Mouse (Mus musculus): ENCODE results near the gene Caml. TPM values are rescaled to one million over a fixed set of nuclear protein-coding genes. Genes with fewer than 3 reads are reported as not detected.
A peak's percentile ranks its signal among the peaks of the same experiment; 100 is the strongest.
"Not testable (repeated sequence)": the region's sequence is repeated elsewhere in the genome, so short reads cannot be mapped to it uniquely, and the experiment has no call there.

Caml gene
- polyA plus RNA-seq (2017; shearing (Covaris generic)): 10 to 100 TPM; 41.7 to 46.1 TPM

DNA sequence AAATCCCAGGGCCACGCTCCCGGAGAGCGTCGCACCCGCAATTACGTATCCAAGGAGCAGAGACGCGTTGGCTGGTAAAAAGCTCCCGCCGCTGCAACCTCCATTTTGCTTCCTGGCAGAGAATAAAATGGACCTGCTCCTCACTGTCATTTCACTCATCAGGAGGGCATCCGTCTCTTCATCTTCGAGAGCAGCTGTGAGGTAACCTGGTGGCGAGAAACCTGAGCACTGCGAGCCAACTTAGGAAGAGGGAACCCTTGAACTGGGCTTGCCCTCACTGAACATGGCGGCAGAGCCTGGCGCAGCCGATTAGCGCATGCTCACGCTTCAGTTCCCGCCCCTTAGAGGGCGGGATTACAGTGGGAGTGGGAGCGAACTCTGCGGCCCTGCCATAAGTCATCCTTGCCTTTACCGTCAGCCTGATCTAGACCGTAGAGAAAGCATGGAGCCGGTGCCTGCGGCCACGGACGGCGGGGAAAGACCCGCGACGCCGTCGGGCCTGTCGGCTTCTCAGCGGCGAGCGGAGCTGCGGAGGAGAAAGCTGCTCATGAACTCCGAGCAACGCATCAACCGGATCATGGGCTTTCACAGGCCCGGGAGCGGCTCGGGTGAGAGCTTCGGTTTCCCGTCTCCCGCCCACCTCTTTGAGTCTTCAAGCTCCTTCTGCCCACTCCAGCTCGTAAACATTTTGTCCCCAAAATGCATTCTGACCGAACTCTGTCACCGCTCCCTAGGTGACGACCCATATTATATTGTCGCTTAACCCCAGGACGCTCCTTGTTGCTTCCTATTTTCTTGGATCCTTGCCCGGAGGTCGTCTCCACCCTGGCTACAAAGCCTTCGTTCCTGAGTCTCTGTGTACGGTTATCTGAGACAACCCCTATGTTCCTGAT, at the start of gene Caml:
Gene Caml, plus strand, starts transcription at position 357 of the 893 bp plus-strand sequence.
- peak; percentile 97 for ATAC-seq

DNA sequence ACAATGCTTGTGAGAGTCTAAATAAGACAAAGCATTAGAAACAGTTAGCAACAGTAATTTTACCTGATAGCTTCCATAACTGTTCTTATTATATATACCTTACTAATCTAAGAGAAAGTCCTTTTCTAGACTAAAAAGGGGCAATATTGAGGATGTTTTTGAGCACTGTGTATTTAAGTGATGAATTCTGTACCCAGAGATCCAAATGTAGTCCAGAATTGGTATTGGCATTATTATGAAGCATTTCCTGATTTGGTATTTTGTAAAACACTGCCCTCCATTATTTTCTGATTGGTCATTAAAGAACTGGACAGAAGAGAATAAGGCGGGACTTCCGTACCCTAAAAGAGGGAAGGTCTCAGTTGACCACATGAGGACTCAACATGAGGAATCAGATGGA, 49.4 kb upstream of the Caml start, which contains the start of gene Tmed9:
Gene Tmed9, plus strand, starts transcription at position 301 of the 400 bp plus-strand sequence.
- ATAC-seq: no peak

DNA sequence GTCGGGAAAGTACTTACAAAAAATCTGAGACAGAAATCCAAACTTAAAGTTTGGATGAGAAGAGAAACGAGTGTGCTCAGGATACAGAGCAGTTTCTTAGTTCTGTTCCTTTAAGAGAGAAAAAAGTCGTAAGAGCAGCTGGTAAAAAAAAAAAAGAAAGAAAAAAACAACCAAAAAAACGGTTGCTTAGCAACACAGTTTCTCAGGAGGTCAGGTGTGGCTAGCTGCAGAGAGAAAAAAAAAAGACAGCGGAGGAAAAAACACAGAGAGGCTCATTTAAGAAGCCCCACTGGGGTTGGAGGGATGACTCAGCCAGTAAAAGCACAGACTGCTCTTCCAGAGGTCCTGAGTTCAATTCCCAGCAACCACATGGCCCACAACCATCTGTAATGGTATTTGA, 48.5 kb upstream of the Caml start:
- ATAC-seq: no peak

DNA sequence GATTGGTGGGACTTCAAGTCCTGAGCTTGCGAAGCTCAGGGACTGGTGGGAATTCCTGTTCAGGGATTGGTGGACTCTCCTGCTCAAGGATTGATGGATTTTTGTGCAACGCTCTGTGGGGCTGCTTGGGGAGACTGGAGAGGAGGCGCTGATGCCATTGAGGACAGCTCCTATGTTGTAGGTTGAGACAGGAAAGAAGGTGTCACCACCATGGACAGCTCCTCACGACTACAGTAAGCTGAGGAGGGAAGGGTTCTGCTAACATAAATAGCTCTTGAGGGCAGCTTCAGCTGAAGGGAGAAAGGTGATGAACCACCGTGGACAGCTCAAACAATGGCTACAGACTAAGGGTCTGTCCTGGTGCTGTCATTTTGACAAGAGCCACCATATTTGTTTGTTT, 46.9 kb upstream of the Caml start:
- ATAC-seq: no peak

DNA sequence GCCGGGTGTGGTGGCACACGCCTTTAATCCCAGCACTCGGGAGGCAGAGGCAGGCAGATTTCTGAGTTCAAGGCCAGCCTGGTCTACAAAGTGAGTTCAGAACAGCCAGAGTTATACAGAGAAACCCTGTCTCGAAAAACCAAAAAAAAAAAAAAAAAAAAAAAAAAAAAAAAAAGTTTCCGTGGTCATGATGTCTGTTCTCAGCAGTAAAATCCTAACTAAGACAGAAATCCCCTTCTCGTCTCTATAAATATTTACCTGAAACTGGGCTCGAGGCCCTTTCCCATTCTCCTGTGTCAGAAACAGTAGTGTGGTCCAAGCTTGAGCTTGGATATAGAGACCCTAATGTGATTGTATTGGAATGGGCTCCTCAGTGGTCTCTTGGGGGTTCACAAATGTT, 45.9 kb upstream of the Caml start:
- not testable (repeated sequence) for ATAC-seq

DNA sequence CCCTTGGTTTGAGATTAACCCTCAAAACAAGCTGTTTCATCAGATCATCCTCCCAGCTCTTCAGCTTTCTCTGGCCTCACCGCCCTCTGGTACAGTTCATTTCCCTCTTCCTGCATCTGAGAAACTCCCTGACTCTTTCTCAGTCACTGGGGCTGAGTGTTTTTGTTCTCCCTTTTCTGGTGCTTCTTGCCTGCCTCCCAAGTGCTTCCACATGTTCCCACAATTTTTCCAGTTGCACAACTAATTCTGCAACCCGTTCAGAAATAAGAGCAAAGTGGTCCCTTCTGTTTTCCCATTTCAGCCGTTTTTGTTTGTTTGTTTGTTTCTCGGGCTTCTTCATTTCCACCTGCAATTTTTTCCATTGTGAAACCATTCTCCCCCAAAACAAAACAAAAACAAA, 44.7 kb upstream of the Caml start:
- ATAC-seq: no peak

DNA sequence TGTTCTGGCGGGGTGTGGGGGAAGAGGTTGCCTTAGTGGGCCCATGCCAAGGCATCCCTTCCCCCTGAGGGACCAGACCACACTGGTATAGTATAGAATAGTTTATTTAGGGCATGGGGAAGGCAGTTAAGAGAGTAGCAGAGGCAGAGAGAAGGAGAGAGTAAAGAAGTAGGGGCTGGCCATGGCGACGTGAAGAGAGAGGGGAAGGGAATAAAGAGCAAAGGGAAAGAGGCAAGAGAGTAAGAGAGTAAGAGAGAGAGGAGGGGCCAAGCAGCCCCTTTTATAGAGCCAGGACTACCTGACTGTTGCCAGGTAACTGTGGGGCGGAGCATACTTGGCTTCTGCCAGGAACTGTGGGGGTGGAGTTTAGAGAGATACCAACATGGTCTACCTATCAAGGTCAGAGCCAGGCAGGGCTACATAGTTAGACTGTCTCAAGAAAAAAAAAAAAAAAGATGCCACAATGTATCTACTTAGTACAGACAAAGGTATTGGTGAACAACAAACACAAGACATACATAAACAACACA, 30.8 kb upstream of the Caml start:
- ATAC-seq: no peak

DNA sequence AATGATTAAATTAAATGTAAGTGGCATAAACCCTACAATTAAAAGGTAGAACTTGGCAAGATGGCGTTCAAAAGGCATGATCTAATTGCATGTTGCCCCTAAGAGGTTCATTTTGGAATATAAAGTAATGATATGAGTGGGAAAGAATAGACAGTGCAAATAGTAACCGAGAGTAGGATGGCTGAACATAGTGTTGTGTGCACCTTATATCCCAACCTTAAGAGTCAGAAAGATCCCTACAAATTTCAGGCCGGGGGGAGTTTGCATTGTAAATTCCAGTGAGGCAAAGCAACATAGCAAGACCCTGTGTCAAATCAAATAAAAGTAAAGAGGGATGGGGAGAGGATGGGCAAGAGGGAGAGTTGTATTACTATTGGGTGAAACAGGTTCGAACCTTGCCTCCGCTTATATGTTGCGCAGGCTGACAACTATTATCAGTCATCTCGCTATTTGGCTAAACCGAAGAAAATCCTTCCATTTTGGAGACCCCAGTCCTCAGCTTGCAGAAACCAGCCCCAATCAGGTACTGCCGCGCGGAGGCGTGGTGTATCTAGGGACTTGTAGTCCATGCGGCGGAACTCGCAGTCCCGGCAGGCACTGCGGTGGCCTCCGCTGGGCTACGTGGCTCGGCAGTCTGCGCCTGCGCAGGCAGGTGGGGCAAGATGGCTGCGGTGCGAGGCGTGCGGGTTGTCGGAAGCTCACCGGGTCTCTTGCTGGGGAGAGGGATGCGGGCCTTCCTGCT, 30.1 kb upstream of the Caml start:
- ATAC-seq: peak; percentile 99

DNA sequence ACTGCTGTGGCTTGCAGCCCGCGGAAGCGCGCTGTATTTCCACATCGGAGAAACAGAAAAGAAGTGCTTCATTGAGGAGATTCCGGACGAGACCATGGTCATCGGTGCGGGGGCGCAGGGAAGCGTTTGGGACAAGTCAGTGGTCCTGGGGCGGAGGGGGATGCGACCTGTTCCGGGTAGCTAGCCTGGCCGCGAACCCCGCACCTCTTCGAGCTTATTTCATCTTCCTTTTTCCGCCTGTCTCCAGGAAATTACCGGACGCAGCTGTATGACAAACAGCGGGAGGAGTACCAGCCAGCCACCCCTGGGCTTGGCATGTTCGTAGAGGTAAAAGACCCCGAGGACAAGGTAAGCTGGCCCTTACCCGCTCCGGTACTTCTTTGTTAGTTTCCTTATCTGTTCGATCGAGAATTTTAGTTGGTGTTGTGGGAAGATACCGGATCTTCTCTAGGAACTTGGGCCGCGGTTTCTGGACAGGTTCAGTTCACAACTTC, 29.5 kb upstream of the Caml start:
- peak; percentile 9 for ATAC-seq

DNA sequence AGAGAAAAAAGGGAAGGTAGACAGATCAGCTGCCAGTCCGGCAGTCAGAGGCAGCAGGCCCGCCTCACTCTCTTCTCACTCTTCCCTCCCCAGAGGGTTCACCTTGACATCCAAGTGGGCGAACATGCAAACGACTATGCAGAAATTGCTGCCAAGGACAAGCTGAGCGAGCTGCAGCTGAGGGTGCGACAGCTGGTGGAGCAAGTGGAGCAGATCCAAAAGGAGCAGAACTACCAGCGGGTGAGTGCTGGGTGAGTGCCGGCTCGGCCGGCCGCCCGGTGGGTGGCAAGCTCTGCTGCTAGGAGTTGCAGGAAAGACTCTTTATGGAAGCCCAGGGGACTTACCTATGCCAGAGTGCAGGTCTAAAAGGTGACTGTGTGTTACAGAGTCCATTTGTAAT, 27.4 kb upstream of the Caml start:
- ATAC-seq: no peak

DNA sequence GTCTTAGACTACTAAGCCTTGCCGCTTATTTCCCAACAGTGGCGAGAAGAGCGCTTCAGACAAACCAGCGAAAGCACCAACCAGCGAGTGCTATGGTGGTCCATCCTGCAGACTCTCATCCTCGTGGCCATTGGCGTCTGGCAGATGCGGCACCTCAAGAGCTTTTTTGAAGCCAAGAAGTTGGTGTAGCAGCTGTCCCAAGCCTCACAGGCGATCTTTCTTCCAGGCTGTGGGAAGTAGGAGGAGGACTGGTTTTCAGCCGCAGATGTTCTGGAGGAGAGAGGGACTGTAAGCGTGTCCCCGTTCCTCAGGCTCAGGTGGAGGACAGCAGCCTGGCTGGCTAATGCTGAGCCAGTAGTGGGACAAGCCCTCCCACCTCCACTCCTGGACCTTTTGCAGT, 26.0 kb upstream of the Caml start:
- no peak for ATAC-seq

DNA sequence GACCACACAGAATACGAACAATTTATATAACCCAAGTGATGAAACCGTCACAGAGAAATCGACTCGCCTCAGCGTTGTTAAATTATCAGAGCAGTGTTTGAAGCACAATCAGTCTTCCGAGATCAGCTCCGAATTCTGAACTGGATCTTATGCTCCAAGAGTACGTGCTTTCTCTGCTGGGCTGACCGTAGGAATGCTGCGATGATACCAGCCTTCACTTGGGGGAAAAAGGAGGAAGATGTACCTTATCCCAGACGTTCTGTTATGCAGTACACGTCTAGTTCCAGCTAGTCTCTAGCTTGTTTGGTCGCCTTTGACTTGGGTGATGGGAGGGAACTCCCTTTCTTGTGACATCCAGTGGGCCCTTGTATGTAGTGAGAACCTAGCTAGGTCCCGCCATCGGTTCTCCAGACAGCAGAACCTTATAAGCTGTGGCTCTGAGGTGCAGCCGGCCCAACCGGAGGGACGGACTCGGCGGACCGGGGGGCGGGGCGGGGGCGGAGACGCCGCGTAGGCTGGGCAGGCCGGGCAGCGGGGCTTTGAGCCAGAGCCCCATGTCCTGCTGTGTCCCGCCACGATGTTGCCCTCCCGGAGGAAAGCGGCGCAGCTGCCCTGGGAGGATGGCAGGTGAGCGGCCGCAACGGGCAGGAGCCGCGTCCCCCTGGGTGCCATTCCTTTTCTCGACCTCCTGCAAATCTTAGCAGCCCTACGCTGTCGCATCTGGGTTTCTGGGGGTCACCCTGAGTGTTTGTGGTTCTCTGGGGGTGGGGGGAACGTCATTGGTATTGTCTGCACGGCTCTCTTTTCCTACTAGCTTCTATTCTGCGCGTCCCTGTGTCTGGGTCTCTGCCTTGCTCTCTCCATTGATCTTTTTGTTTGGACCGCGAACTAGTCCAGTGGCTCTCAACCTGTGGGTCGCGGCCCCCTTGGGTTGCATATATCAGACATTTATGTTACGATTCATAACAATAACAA, 23.0 kb upstream of the Caml start, which contains the start of gene B4galt7:
Gene B4galt7, plus strand, starts transcription at position 331 of the 975 bp plus-strand sequence.
- peak; percentile 62 for ATAC-seq

DNA sequence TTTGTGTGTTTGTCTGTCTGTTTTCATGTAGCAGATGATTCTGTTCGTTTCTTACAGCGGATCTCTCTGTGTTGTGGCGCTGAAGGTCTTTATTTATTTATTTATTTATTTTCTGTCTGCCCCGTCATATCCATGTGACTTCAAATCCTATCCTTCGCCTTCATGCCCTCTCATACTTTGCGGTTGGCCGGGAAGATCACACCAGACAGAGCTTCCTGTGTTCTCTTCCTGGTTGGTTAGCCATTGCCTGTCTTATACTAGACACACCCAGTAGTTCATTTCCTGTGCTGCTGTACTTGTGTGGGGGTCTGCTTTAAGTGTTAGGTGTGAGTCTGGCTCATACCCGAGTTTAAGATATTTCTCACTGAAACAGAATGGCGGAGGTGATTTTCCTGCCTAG, 22.1 kb upstream of the Caml start:
- peak; percentile 80 for ATAC-seq

DNA sequence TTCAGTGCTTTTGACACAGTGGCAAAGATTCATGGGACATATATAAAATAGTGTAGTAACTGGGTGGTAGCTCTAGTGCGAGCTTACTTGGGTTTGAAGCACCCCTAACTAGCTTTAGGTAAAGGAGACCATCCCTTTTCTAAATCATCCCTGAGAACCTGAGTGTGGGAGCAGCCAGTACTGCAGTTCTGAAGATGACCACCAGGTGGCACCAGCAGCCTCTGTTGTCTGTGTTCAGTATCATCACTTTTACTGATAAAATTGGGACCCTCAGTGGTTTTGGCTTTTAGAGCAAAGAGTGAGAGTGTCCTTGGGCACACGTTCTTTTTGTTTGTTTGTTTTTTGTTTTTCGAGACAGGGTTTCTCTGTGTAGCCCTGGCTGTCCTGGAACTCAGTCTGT, 21.2 kb upstream of the Caml start:
- ATAC-seq: peak; percentile 31

DNA sequence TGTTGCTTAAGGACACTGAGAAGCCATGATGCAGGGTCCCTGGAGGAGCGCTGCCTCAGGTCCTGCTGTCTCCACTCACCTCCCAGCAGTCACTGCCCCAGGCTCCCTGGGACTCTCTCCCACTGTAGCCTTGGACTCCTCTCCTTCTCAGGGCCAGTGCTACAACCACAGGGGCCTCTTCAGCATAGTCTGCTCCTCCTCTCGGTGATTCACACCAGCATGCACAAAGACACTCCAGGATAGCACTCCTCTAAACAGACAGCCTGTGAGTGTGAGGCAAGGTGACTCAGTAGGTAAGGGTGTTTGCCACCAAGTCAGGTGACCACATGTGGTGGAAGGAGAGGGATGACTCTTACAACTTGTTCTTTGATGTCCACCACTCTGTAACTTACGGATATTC, 18.2 kb upstream of the Caml start:
- ATAC-seq: no peak

DNA sequence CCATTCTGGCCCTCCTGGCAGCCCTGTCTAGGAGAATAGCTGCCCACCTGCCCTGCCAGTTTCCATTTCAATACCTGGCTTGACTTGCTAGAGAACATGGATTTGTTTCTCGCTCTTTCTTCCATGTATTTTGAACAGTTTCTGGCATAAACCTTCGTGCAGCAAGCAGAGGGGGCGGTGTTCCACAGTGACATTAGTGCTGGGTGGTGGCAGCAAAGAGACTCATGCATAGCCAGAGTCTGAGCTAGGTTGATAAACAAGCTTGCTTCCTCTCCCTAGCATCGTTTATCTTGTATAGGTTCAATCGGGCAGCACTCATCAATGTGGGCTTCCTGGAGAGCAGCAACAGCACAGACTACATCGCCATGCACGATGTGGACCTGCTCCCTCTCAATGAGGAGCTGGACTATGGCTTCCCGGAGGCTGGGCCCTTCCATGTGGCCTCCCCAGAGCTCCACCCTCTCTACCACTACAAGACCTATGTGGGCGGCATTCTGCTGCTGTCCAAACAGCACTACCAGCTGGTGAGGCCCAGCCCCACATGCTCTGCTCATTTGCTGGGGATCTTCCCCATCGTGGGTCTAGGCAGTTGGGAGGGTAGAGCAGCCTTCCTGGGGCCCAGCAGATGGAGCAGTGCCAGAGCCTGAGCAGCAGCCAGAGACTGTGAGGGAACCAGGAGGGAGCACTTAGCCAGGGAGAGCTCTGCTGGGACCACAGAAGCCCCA, 15.7 kb upstream of the Caml start:
- no peak for ATAC-seq

DNA sequence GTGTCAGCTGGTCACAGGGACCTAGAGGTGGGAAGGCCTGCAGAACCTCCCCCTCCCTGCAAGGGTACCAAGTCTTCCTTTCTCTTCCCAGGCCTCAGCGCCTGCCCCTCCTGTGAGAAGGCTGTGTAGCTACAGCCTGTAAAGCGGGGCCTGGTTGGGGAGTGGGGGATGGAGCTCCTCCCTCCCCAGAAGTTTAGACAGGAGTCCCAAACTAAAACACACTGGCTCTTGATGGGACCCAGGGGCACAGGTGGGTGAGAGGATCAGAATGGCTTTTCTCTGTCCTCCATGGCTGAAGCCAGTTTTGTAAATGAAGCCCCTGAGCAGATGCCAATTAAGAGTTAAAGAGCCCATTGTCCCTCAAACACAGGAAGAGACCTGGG, 15.2 kb upstream of the Caml start:
- no peak for ATAC-seq

DNA sequence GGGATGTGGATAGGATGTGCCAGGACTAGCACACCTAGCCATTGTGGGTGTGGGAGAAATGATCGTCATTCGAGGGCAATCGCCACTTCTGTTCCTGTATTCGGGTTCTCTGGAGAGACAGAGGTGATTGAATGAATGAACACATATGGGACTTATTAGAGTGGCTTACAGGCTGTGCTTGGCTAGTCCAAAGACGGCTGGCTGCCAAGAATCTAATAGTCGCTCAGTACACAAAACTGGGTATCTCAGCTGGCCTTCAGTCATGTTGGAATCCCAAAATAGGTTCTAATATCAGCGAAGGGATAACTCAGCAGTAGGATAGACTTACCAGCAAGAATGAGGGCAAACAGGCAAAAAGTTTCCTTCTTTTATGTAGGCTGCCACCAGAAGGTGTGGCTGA, 10.8 kb upstream of the Caml start:
- no peak for ATAC-seq

DNA sequence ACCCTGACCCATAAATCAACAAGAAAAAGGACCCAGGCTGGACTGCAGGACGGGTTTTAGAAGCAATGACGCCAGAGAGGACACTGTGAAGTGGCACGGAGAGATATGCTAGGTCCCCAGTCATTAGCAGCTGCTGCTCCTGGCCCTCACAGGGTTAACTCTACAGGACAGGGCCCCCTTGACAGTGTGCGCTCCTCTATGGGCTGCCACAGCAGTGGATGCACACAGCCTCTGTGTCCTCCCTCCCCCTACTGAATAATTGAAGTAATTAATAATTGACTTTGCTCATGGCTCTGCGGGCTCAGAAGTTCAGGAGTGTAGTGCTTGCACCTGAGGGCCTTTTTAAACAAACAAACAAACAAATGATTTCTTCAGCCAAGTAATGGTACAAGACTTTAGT, 9.3 kb upstream of the Caml start:
- ATAC-seq: no peak

DNA sequence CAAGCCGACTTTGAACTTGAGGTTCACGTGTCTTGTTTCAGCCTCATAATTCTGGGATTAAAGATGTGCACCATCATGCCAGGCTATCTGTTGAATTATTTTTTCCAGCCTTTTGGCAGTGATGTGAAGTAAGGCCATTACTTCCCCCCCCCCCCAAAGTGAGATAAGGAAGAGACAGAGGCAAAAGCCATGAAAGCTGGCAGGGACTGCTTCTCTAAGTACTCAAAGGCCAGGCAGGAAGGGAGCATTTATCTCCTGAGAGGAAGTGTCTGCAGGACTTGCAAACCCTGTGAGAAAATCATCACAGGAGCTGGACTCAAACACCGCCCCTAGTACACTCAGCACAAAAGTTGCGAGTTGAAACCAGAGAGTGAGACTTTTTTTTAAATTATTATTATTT, 3.5 kb upstream of the Caml start:
- ATAC-seq: no peak

DNA sequence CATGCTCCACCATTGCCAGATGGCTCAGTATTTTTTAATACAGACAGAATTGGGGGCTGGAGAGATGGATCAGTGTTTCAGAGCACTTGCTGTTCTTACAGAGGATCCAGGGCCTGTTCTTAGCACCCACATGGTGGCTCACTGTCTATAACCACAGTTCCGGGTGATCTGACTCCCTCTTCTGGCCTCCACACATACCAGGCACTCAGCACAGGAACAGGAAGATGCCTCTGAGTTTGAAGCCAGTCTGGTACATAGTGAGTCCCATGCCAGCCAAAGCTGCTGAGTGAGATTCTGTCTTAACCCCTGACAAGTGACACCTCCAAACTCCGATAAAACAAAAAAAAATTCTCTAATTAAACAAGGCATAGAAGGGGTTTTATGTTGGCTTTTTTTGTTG, 2.5 kb upstream of the Caml start:
- ATAC-seq: no peak

Data from CD4-positive, CD25-positive, alpha-beta regulatory T cell, adult 4 months (primary cell).